Mouse (Mus musculus): ENCODE measurements at regions not wholly inside any gene's neighbourhood (a gene's known extent, or its start where the extent isn't known, plus 50 kb on each side); places are given as distances from the start of the nearest gene placed in this dataset.

- Histone ChIP-seq H3K36me3 (no peaks in the 10 kb centered on the region), H3K27me3 (no peaks in the 10 kb centered on the region), H3K4me2 (replicated peaks) (no peak overlapping the region), H3K9me3 (no peaks in the 10 kb centered on the region), H3K9ac (replicated peaks) (no peak overlapping the region), H3K27ac (replicated peaks) (no peak overlapping the region), H3K4me1 (no peaks in the 10 kb centered on the region), H3K4me3 (no peak overlapping the region)
- no peak for ATAC-seq (replicated peaks)
- WGBS = 91% methylated on average over 1 of the region's 1 CpGs
These were observed 512.9 kb downstream of the Rps29 start for GRCm38 (mm10) chr12:68645901-68646585.

- Histone ChIP-seq H3K4me2 (replicated peaks) (no peak overlapping the region), H3K4me1 (no peaks in the 10 kb centered on the region), H3K27ac (replicated peaks) (no peak overlapping the region), H3K27me3 (no peaks in the 10 kb centered on the region), H3K36me3 (no peaks in the 10 kb centered on the region), H3K9me3 (no peaks in the 10 kb centered on the region), H3K4me3 (no peak overlapping the region), H3K9ac (replicated peaks) (no peak overlapping the region)
- WGBS = 78% methylated on average over 4 of the region's 4 CpGs
- ATAC-seq (replicated peaks) = no peak
These were observed 515.3 kb downstream of the Rps29 start for GRCm38 (mm10) chr12:68643671-68644070.

GRCm38 (mm10) chr12:68632441-68632840 is 526.5 kb downstream of the Rps29 start:
- no peaks in the 10 kb centered on the region for H3K36me3 ChIP-seq
- H3K27ac ChIP-seq (replicated peaks) = no peak overlapping the region
- H3K9me3 ChIP-seq = no peaks in the 10 kb centered on the region
- 99% methylated on average over 3 of the region's 3 CpGs for WGBS
- no peak overlapping the region for H3K4me2 ChIP-seq (replicated peaks)
- H3K27me3 ChIP-seq = no peaks in the 10 kb centered on the region
- H3K9ac ChIP-seq (replicated peaks) = no peak overlapping the region
- H3K4me1 ChIP-seq = no peaks in the 10 kb centered on the region
- no peak for ATAC-seq (replicated peaks)
- H3K4me3 ChIP-seq = no peak overlapping the region

- no peaks in the 10 kb centered on the region for H3K27me3 ChIP-seq
- no peaks in the 10 kb centered on the region for H3K36me3 ChIP-seq
- no peak overlapping the region for H3K9ac ChIP-seq (replicated peaks)
- no peak overlapping the region for H3K4me2 ChIP-seq (replicated peaks)
- WGBS = 67% methylated on average over 2 of the region's 2 CpGs
- no peaks in the 10 kb centered on the region for H3K9me3 ChIP-seq
- no peak for ATAC-seq (replicated peaks)
- H3K27ac ChIP-seq (replicated peaks) = no peak overlapping the region
- H3K4me3 ChIP-seq = no peak overlapping the region
- H3K4me1 ChIP-seq = no peaks in the 10 kb centered on the region
These were observed 540.6 kb downstream of the Rps29 start for GRCm38 (mm10) chr12:68618337-68618736.

- H3K9ac ChIP-seq (replicated peaks) = no peak overlapping the region
- no peaks in the 10 kb centered on the region for H3K27me3 ChIP-seq
- H3K4me1 ChIP-seq = peaks cover under 1% of the 10 kb centered on the region
- H3K27ac ChIP-seq (replicated peaks) = no peak overlapping the region
- ATAC-seq (replicated peaks) = no peak
- 55% methylated on average over 10 of the region's 10 CpGs for WGBS
- H3K4me2 ChIP-seq (replicated peaks) = no peak overlapping the region
- H3K4me3 ChIP-seq = no peak overlapping the region
- H3K9me3 ChIP-seq = no peaks in the 10 kb centered on the region
- no peaks in the 10 kb centered on the region for H3K36me3 ChIP-seq
These were observed 553.5 kb downstream of the Rps29 start for GRCm38 (mm10) chr12:68605417-68606000.

GRCm38 (mm10) chr12:68604524-68605299 is 554.3 kb downstream of the Rps29 start:
- H3K27ac ChIP-seq (replicated peaks) = no peak overlapping the region
- WGBS = 86% methylated on average over 5 of the region's 5 CpGs
- no peak overlapping the region for H3K4me2 ChIP-seq (replicated peaks)
- no peak overlapping the region for H3K9ac ChIP-seq (replicated peaks)
- no peak overlapping the region for H3K4me3 ChIP-seq
- ATAC-seq (replicated peaks) = no peak
- H3K36me3 ChIP-seq = no peaks in the 10 kb centered on the region
- H3K27me3 ChIP-seq = no peaks in the 10 kb centered on the region
- no peaks in the 10 kb centered on the region for H3K9me3 ChIP-seq
- peaks cover 8% of the 10 kb centered on the region for H3K4me1 ChIP-seq

- H3K36me3 ChIP-seq = no peaks in the 10 kb centered on the region
- H3K9ac ChIP-seq (replicated peaks) = no peak overlapping the region
- no peaks in the 10 kb centered on the region for H3K9me3 ChIP-seq
- WGBS = 60% methylated on average over 4 of the region's 4 CpGs
- no peak overlapping the region for H3K4me2 ChIP-seq (replicated peaks)
- no peak overlapping the region for H3K27ac ChIP-seq (replicated peaks)
- H3K4me3 ChIP-seq = no peak overlapping the region
- H3K4me1 ChIP-seq = peaks cover 20% of the 10 kb centered on the region
- H3K27me3 ChIP-seq = no peaks in the 10 kb centered on the region
- ATAC-seq (replicated peaks) = no peak
These were observed 556.3 kb downstream of the Rps29 start for GRCm38 (mm10) chr12:68602682-68603081.

GRCm38 (mm10) chr12:68601366-68601765 is 557.6 kb downstream of the Rps29 start:
- H3K4me3 ChIP-seq = no peak overlapping the region
- no peaks in the 10 kb centered on the region for H3K27me3 ChIP-seq
- no peak overlapping the region for H3K4me2 ChIP-seq (replicated peaks)
- ATAC-seq (replicated peaks) = no peak
- H3K9ac ChIP-seq (replicated peaks) = no peak overlapping the region
- no peaks in the 10 kb centered on the region for H3K36me3 ChIP-seq
- no peak overlapping the region for H3K27ac ChIP-seq (replicated peaks)
- peaks cover 20% of the 10 kb centered on the region for H3K4me1 ChIP-seq
- H3K9me3 ChIP-seq = no peaks in the 10 kb centered on the region

GRCm38 (mm10) chr12:68599681-68600596 is 559.0 kb downstream of the Rps29 start:
- H3K4me3 ChIP-seq = no peak overlapping the region
- no peaks in the 10 kb centered on the region for H3K9me3 ChIP-seq
- no peak overlapping the region for H3K4me2 ChIP-seq (replicated peaks)
- WGBS = 50% methylated on average over 7 of the region's 7 CpGs
- no peak overlapping the region for H3K9ac ChIP-seq (replicated peaks)
- no peaks in the 10 kb centered on the region for H3K27me3 ChIP-seq
- peaks cover 20% of the 10 kb centered on the region for H3K4me1 ChIP-seq
- peak overlapping the region; percentile 42 for H3K27ac ChIP-seq (replicated peaks)
- peak; percentile 92 for ATAC-seq (replicated peaks)
- no peaks in the 10 kb centered on the region for H3K36me3 ChIP-seq

- H3K4me3 ChIP-seq = no peak overlapping the region
- H3K9me3 ChIP-seq = no peaks in the 10 kb centered on the region
- H3K27ac ChIP-seq (replicated peaks) = no peak overlapping the region; the same call in 1 of the 2 replicates
- ATAC-seq (replicated peaks) = peak; percentile 71
- WGBS = 31% methylated on average over 8 of the region's 8 CpGs
- no peak overlapping the region for H3K4me2 ChIP-seq (replicated peaks)
- H3K36me3 ChIP-seq = no peaks in the 10 kb centered on the region
- H3K27me3 ChIP-seq = no peaks in the 10 kb centered on the region
- H3K4me1 ChIP-seq = peaks cover 20% of the 10 kb centered on the region
- H3K9ac ChIP-seq (replicated peaks) = no peak overlapping the region
These were observed 559.9 kb downstream of the Rps29 start for GRCm38 (mm10) chr12:68599016-68599616.

- Histone ChIP-seq H3K27ac (replicated peaks) (peak overlapping the region; percentile 23; the same call in 1 of the 2 replicates), H3K9ac (replicated peaks) (no peak overlapping the region), H3K36me3 (no peaks in the 10 kb centered on the region), H3K27me3 (no peaks in the 10 kb centered on the region), H3K4me2 (replicated peaks) (no peak overlapping the region), H3K4me3 (no peak overlapping the region), H3K4me1 (peaks cover 14% of the 10 kb centered on the region), H3K9me3 (no peaks in the 10 kb centered on the region)
- ATAC-seq (replicated peaks) = peak; percentile 88; the same call in 1 of the 2 replicates
- WGBS = 11% methylated on average over 3 of the region's 3 CpGs
These were observed 573.5 kb downstream of the Rps29 start for GRCm38 (mm10) chr12:68585524-68585872.
